Mouse (Mus musculus) liver, embryonic 15.5 days (tissue): Measurements from ENCODE around the gene Fv1. TPM values are rescaled to one million over a fixed set of nuclear protein-coding genes. Genes with fewer than 3 reads are reported as not detected.

Source experiments
- ATAC-seq: fragments of 200-750 bp; cut with Nextera tagmentation; 2 replicates; pipeline ENCODE4 v1.8.0; 2017; ENCODE audit warnings: moderate number of reproducible peaks, mild to moderate bottlenecking, moderate library complexity; ENCODE audit not compliant: insufficient read depth
- H3K27ac ChIP-seq: fragments of 300-500 bp; sonication (generic); replicated peaks from 2 replicates; pipeline ENCODE4 v1.5.1; 2015; ENCODE audit warnings: mild to moderate bottlenecking, inconsistent platforms
- H3K27me3 ChIP-seq: fragments of 300-500 bp; sonication (generic); 2 replicates; pipeline ENCODE4 v1.6.1; 2015; ENCODE audit warnings: mild to moderate bottlenecking, inconsistent platforms
- H3K36me3 ChIP-seq: fragments of 300-500 bp; sonication (generic); replicated peaks from 2 replicates; pipeline ENCODE4 v1.6.1; 2015; ENCODE audit warnings: moderate library complexity, mild to moderate bottlenecking, inconsistent platforms
- H3K4me1 ChIP-seq: fragments of 300-500 bp; sonication (generic); replicated peaks from 2 replicates; pipeline ENCODE4 v1.6.1; 2015; ENCODE audit warnings: inconsistent platforms
- H3K4me2 ChIP-seq: fragments of 300-500 bp; sonication (generic); 2 replicates; pipeline ENCODE4 v1.6.1; 2015; ENCODE audit warnings: moderate library complexity, mild to moderate bottlenecking, inconsistent platforms
- H3K4me3 ChIP-seq: fragments of 300-500 bp; sonication (generic); replicated peaks from 2 replicates; pipeline ENCODE4 v1.5.1; 2015; ENCODE audit warnings: mild to moderate bottlenecking, inconsistent platforms
- H3K9ac ChIP-seq: fragments of 300-500 bp; sonication (generic); 2 replicates; pipeline ENCODE4 v1.6.1; 2015; ENCODE audit warnings: moderate library complexity, mild to moderate bottlenecking, inconsistent platforms
- H3K9me3 ChIP-seq: fragments of 300-500 bp; sonication (generic); replicated peaks from 2 replicates; pipeline ENCODE4 v1.6.1; 2016; ENCODE audit warnings: inconsistent platforms
- WGBS: fragments of 180-500 bp; shearing (Covaris S2); methylation state at CpG from one replicate; pipeline ENCODE4 v1.1.7; 2015; ENCODE audit warnings: mixed read lengths; ENCODE audit not compliant: insufficient replicate concordance; 5-methylcytosine and 5-hydroxymethylcytosine counted together
- polyA plus RNA-seq: library from polyadenylated mRNA; unstranded; fragments of >200 nt; fragmentation: Nextera tagmentation; extraction: Ambion mirVana; gene quantifications from 2 replicates; pipeline ENCODE4 v1.2.1, GENCODE M21; 2015

Gene Fv1
- polyA plus RNA-seq, 1 experiment from 2014 or later = 2.1 TPM

GRCm38 (mm10) chr4:147905090-147905659 is 36.4 kb downstream of the Fv1 start:
- Histone ChIP-seq H3K9ac (peak overlapping the region; percentile 87), H3K27me3 (no peaks in the 10 kb centered on the region), H3K9me3 (no peaks in the 10 kb centered on the region), H3K4me1 (peaks cover 25% of the 10 kb centered on the region), H3K4me2 (peak overlapping the region; percentile 81), H3K36me3 (peaks cover 17% of the 10 kb centered on the region), H3K4me3 (peak overlapping the region; percentile 94), H3K27ac (peak overlapping the region; percentile 86; the same call in 1 of the 2 replicates)
- ATAC-seq = peak; percentile 15; the same call in 1 of the 2 replicates
- WGBS = 1% methylated on average over 8 of the region's 8 CpGs

- Histone ChIP-seq H3K9ac (no peak overlapping the region), H3K4me1 (peaks cover 25% of the 10 kb centered on the region), H3K4me3 (no peak overlapping the region), H3K36me3 (peaks cover 9% of the 10 kb centered on the region), H3K27ac (no peak overlapping the region), H3K9me3 (no peaks in the 10 kb centered on the region), H3K27me3 (no peaks in the 10 kb centered on the region), H3K4me2 (no peak overlapping the region)
- WGBS = 70% methylated on average over 5 of the region's 5 CpGs
- no peak for ATAC-seq
Measured at GRCm38 (mm10) chr4:147906230-147906629, 37.5 kb downstream of the Fv1 start.

GRCm38 (mm10) chr4:147909486-147909885 is 40.7 kb downstream of the Fv1 start:
- H3K4me1 ChIP-seq = peaks cover 10% of the 10 kb centered on the region
- WGBS = 74% methylated on average over 5 of the region's 5 CpGs
- H3K4me2 ChIP-seq = no peak overlapping the region
- H3K36me3 ChIP-seq = 0 out of 2 replicates have a peak, but pooled peaks cover 3% of the 10 kb centered on the region
- no peak for ATAC-seq
- H3K27ac ChIP-seq = no peak overlapping the region
- H3K27me3 ChIP-seq = no peaks in the 10 kb centered on the region
- H3K9ac ChIP-seq = no peak overlapping the region
- H3K4me3 ChIP-seq = no peak overlapping the region
- H3K9me3 ChIP-seq = no peaks in the 10 kb centered on the region

- no peak overlapping the region for H3K4me3 ChIP-seq
- H3K27me3 ChIP-seq = no peaks in the 10 kb centered on the region
- H3K27ac ChIP-seq = no peak overlapping the region
- WGBS = 41% methylated on average over 7 of the region's 7 CpGs
- H3K9ac ChIP-seq = no peak overlapping the region
- H3K36me3 ChIP-seq = 0 out of 2 replicates have a peak, but pooled peaks cover 11% of the 10 kb centered on the region
- no peaks in the 10 kb centered on the region for H3K9me3 ChIP-seq
- 0 out of 2 replicates have a peak, but pooled peaks have one; percentile 20 for ATAC-seq
- H3K4me2 ChIP-seq = no peak overlapping the region
- peaks cover 5% of the 10 kb centered on the region; the same call in 1 of the 2 replicates for H3K4me1 ChIP-seq
Measured at GRCm38 (mm10) chr4:147918459-147919121, 49.8 kb downstream of the Fv1 start.

Other genes with a start within 250 kb of the Fv1 start
- gene Zfp979, start 226.5 kb upstream of the Fv1 start, polyA plus RNA-seq = 1.4 and 2.0 TPM in 2 replicates
- gene Zfp534, start 166.4 kb upstream of the Fv1 start, polyA plus RNA-seq = not detected in 2 replicates
- gene Zfp984, start 59.2 kb upstream of the Fv1 start, polyA plus RNA-seq = 3.4 and 3.9 TPM in 2 replicates
- 1.0 and 1.4 TPM in 2 replicates for gene Zfp933, start 20.6 kb upstream of the Fv1 start, polyA plus RNA-seq
- gene Miip, start 163 bp upstream of the Fv1 start, polyA plus RNA-seq = 29.3 and 36.1 TPM in 2 replicates
- gene Mfn2, start 35.7 kb downstream of the Fv1 start, polyA plus RNA-seq = 15.5 and 15.6 TPM in 2 replicates
- gene Plod1, start 67.8 kb downstream of the Fv1 start, polyA plus RNA-seq = 29.0 and 30.6 TPM in 2 replicates
- gene 2510039O18Rik, start 71.9 kb downstream of the Fv1 start, polyA plus RNA-seq = 7.8 and 8.9 TPM in 2 replicates
- gene Nppb, start 116.8 kb downstream of the Fv1 start, polyA plus RNA-seq = not detected in 2 replicates
- gene Nppa, start 131.7 kb downstream of the Fv1 start, polyA plus RNA-seq = 1.3 and 1.4 TPM in 2 replicates
- 1.5 and 1.6 TPM in 2 replicates for gene Clcn6, start 169.8 kb downstream of the Fv1 start, polyA plus RNA-seq
- gene Mthfr, start 170.1 kb downstream of the Fv1 start, polyA plus RNA-seq = 9.8 and 10.0 TPM in 2 replicates
- gene Agtrap, start 219.1 kb downstream of the Fv1 start, polyA plus RNA-seq = 10.0 and 11.0 TPM in 2 replicates